Mouse (Mus musculus): Measurements from ENCODE around the gene Hcfc1r1. TPM values are rescaled to one million over a fixed set of nuclear protein-coding genes. Genes with fewer than 3 reads are reported as not detected.

Gene Hcfc1r1
- polyA plus RNA-seq (2015; fragmentation: Nextera tagmentation; extraction: Ambion mirVana): 150 and 153 TPM in 2 replicates

DNA sequence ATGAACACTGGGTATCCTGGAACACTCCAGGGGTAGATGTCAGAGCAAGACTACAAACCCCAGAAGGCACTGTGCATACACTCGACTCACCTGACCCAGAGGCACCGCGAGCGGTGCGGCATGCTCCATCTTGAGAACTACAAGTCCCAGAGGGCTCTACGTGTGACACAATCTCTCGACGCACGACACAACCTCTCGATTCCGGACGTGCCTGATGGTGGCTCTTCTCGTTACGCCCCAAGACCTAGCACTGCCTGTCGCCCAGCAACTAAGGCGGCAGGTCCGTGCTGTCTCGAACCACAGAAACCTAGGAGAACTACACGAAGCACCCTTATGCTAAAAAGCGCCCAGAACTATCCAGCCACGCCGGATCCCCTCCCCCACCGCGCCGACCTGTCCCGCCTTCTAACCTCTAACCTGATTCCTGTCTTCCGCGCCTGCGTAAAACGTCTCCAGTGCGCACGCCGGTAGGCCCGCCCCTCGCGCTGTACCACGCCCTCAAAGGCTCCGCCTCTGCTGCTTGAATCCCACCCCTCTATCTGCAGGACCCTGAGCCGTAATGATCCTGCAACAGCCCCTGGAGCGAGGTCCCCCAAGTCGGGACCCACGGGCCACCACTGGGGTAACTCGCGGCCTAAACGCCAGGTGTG, at the start of gene Hcfc1r1, which contains the start of gene Thoc6:
Gene Hcfc1r1, plus strand, starts transcription at position 173 of the 650 bp plus-strand sequence.
Gene Thoc6, minus strand, starts transcription at position 459 of the 650 bp plus-strand sequence.
- peak; percentile 96 for ATAC-seq
- Histone ChIP-seq H3K4me3 (ENCODE audit: low read length) (peak within 1 kb of the TSS; percentile 74), H3K4me1 (ENCODE audit: control insufficient read depth, insufficient read depth, low read depth, low read length) (peaks cover 32% of the 10 kb centered on the region), H3K9ac (ENCODE audit: low read depth, low read length) (peak within 1 kb of the TSS; percentile 83), H3K9me3 (ENCODE audit: control insufficient read depth, low read length) (no peaks in the 10 kb centered on the region), H3K4me2 (ENCODE audit: low read length) (peak within 1 kb of the TSS; percentile 84), H3K27ac (ENCODE audit: low read depth, low read length) (peak within 1 kb of the TSS; percentile 85), H3K36me3 (ENCODE audit: control insufficient read depth, insufficient read depth, low read length) (0 out of 2 replicates have a peak, but pooled peaks cover 2% of the 10 kb centered on the region), H3K27me3 (replicated peaks; ENCODE audit: control insufficient read depth, insufficient read depth, low read length) (peaks cover 16% of the 10 kb centered on the region)
- WGBS: 0% methylated on average over 45 of the region's 45 CpGs

DNA sequence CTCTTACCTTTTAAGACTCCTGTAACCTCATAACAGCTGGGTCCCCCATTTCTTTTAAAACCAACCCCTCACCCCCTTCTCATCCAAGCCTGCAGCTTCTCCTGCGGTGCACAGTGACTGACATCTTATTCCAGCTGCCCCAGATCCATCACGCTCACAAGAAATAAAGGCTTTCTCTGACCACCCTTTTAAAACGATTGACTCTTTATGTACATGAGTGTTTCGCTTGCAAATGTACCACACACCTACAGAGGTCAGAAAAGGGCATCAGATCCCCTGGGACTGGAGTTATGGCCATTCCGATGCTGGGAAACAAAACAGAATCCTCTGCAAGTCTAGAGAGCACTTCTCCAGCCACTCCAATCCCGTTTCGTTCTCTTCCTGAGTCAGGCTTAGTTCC, 45.6 kb upstream of the Hcfc1r1 start:
- ATAC-seq: no peak
- 37% methylated on average over 7 of the region's 7 CpGs for WGBS
- Histone ChIP-seq H3K27ac (ENCODE audit: low read depth, low read length) (no peak overlapping the region), H3K4me3 (ENCODE audit: low read length) (no peak overlapping the region), H3K9me3 (ENCODE audit: control insufficient read depth, low read length) (no peaks in the 10 kb centered on the region), H3K27me3 (replicated peaks; ENCODE audit: control insufficient read depth, insufficient read depth, low read length) (no peaks in the 10 kb centered on the region), H3K4me1 (ENCODE audit: control insufficient read depth, insufficient read depth, low read depth, low read length) (no peaks in the 10 kb centered on the region), H3K36me3 (ENCODE audit: control insufficient read depth, insufficient read depth, low read length) (no peaks in the 10 kb centered on the region), H3K9ac (ENCODE audit: low read depth, low read length) (no peak overlapping the region), H3K4me2 (ENCODE audit: low read length) (no peak overlapping the region)

- H3K27ac ChIP-seq (ENCODE audit: low read depth, low read length): no peak overlapping the region
- H3K27me3 ChIP-seq (replicated peaks; ENCODE audit: control insufficient read depth, insufficient read depth, low read length): no peaks in the 10 kb centered on the region
- no peaks in the 10 kb centered on the region for H3K36me3 ChIP-seq (ENCODE audit: control insufficient read depth, insufficient read depth, low read length)
- H3K4me3 ChIP-seq (ENCODE audit: low read length): peak overlapping the region; percentile 11; the same call in 1 of the 2 replicates
- no peaks in the 10 kb centered on the region for H3K4me1 ChIP-seq (ENCODE audit: control insufficient read depth, insufficient read depth, low read depth, low read length)
- peak; percentile 87 for ATAC-seq
- peak overlapping the region; percentile 49 for H3K4me2 ChIP-seq (ENCODE audit: low read length)
- 17% methylated on average over 22 of the region's 22 CpGs for WGBS
- peak overlapping the region; percentile 41 for H3K9ac ChIP-seq (ENCODE audit: low read depth, low read length)
- H3K9me3 ChIP-seq (ENCODE audit: control insufficient read depth, low read length): no peaks in the 10 kb centered on the region
These were observed 43.0 kb upstream of the Hcfc1r1 start for GRCm38 (mm10) chr17:23630195-23631020.

DNA sequence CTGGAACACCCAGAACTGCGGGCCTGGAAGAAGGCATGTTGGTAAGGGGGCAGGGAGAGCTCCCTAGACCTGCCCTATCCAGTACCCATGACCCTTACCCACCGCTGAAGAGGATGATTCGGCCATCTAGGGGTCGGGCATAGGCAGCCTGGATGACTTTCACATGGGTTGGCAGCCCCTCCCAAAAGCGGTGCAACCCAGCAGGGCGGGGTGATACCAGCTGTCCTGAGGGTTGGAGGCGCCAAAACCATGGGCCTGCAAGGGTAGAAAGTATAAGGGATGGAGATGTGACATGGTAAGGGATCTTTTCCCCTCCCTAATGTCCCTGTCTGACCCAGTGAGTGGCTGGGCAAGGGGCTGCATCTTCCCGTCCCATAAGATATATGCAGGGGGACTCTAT, 42.2 kb upstream of the Hcfc1r1 start:
- H3K9me3 ChIP-seq (ENCODE audit: control insufficient read depth, low read length): no peaks in the 10 kb centered on the region
- H3K36me3 ChIP-seq (ENCODE audit: control insufficient read depth, insufficient read depth, low read length): no peaks in the 10 kb centered on the region
- no peak for ATAC-seq
- H3K4me2 ChIP-seq (ENCODE audit: low read length): no peak overlapping the region
- H3K9ac ChIP-seq (ENCODE audit: low read depth, low read length): no peak overlapping the region
- H3K4me3 ChIP-seq (ENCODE audit: low read length): no peak overlapping the region
- H3K27ac ChIP-seq (ENCODE audit: low read depth, low read length): no peak overlapping the region
- 84% methylated on average over 8 of the region's 8 CpGs for WGBS
- H3K27me3 ChIP-seq (replicated peaks; ENCODE audit: control insufficient read depth, insufficient read depth, low read length): no peaks in the 10 kb centered on the region
- no peaks in the 10 kb centered on the region for H3K4me1 ChIP-seq (ENCODE audit: control insufficient read depth, insufficient read depth, low read depth, low read length)

DNA sequence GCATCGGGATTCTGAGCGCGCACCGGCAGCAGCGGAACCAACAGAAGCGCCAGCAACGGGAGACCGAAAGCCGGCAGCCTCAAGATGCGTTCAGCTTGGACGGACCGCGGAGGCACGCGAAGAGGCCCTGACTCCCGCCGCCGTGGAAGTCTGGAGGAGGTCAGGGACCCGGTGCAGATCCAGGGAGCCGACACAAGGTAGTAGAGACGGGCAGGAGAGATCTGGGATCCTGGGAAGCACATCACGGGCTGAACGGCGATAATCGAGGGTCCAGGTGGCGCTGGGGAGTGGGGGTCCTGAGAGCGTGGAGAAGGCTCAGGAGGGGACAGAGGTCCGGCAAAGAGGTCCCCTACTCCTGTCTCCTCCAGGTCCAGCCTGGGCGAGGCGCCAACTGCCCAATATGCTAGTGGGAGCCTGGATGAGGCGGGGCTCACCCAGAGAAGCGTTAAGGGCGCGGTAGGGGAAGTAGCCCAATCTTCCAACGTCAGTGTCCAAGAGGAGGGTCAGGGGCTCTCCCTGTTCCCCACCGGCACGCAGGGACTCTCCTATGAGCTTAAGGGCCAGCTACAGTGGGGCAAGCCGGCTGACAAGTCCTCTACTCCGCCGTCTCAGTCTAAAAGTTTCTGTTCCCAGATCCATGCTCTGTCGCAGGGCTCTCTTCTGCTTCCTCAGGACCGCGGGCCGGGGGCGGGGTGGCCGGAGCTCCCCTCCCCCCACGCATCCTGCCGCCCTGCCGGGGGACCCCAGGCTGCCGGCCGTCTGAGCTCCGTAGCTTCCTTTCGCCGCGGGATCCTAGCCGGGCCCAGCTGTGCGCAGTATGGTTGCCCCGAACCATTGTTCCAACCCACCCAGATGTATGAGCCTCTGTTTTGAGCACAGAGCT, 28.5 kb upstream of the Hcfc1r1 start, which contains the start of gene Mmp25:
Gene Mmp25, minus strand, starts transcription at position 665 of the 883 bp plus-strand sequence.
- ATAC-seq: peak; percentile 52; the same call in 1 of the 2 replicates
- Histone ChIP-seq H3K36me3 (ENCODE audit: control insufficient read depth, insufficient read depth, low read length) (no peaks in the 10 kb centered on the region), H3K9ac (ENCODE audit: low read depth, low read length) (peak within 1 kb of the TSS; percentile 54), H3K4me1 (ENCODE audit: control insufficient read depth, insufficient read depth, low read depth, low read length) (peaks cover 6% of the 10 kb centered on the region), H3K4me3 (ENCODE audit: low read length) (peak within 1 kb of the TSS; percentile 41), H3K4me2 (ENCODE audit: low read length) (peak within 1 kb of the TSS; percentile 60), H3K27ac (ENCODE audit: low read depth, low read length) (no peak within 1 kb of the TSS), H3K27me3 (replicated peaks; ENCODE audit: control insufficient read depth, insufficient read depth, low read length) (peaks cover 19% of the 10 kb centered on the region), H3K9me3 (ENCODE audit: control insufficient read depth, low read length) (no peaks in the 10 kb centered on the region)
- WGBS: under 1% methylated on average over 58 of the region's 58 CpGs

- H3K9me3 ChIP-seq (ENCODE audit: control insufficient read depth, low read length): no peaks in the 10 kb centered on the region
- no peaks in the 10 kb centered on the region for H3K36me3 ChIP-seq (ENCODE audit: control insufficient read depth, insufficient read depth, low read length)
- no peak for ATAC-seq
- no peak overlapping the region for H3K27ac ChIP-seq (ENCODE audit: low read depth, low read length)
- no peak overlapping the region for H3K9ac ChIP-seq (ENCODE audit: low read depth, low read length)
- peaks cover 19% of the 10 kb centered on the region for H3K27me3 ChIP-seq (replicated peaks; ENCODE audit: control insufficient read depth, insufficient read depth, low read length)
- peaks cover 6% of the 10 kb centered on the region for H3K4me1 ChIP-seq (ENCODE audit: control insufficient read depth, insufficient read depth, low read depth, low read length)
- 30% methylated on average over 10 of the region's 10 CpGs for WGBS
- H3K4me2 ChIP-seq (ENCODE audit: low read length): no peak overlapping the region
- H3K4me3 ChIP-seq (ENCODE audit: low read length): no peak overlapping the region
These were observed 27.5 kb upstream of the Hcfc1r1 start for GRCm38 (mm10) chr17:23645894-23646293.

- no peaks in the 10 kb centered on the region for H3K9me3 ChIP-seq (ENCODE audit: control insufficient read depth, low read length)
- H3K36me3 ChIP-seq (ENCODE audit: control insufficient read depth, insufficient read depth, low read length): no peaks in the 10 kb centered on the region
- H3K9ac ChIP-seq (ENCODE audit: low read depth, low read length): no peak overlapping the region
- H3K27me3 ChIP-seq (replicated peaks; ENCODE audit: control insufficient read depth, insufficient read depth, low read length): peaks cover 8% of the 10 kb centered on the region; the same call in 1 of the 2 replicates
- no peak overlapping the region for H3K4me3 ChIP-seq (ENCODE audit: low read length)
- 87% methylated on average over 6 of the region's 6 CpGs for WGBS
- no peak for ATAC-seq
- H3K4me1 ChIP-seq (ENCODE audit: control insufficient read depth, insufficient read depth, low read depth, low read length): no peaks in the 10 kb centered on the region
- no peak overlapping the region for H3K4me2 ChIP-seq (ENCODE audit: low read length)
- no peak overlapping the region for H3K27ac ChIP-seq (ENCODE audit: low read depth, low read length)
These were observed 22.0 kb upstream of the Hcfc1r1 start for GRCm38 (mm10) chr17:23651363-23651762.

DNA sequence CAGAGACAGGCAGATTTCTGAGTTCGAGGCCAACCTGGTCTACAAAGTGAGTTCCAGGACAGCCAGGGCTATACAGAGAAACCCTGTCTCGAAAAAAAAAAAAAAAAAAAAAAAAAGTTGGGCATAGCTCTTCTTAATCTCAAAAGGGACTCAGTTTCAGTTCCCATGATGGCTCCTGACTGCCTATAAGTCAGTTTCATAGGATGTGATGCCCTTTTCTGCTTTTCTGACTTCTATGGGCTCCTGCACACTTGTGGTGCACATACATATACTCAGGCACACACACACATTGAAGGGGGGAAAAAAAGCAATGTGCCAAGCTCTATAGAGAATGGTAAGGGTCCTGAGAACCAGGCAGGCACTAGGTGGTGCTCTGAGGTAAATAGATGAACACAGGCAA, 20.1 kb upstream of the Hcfc1r1 start:
- Histone ChIP-seq H3K9ac (ENCODE audit: low read depth, low read length) (no peak overlapping the region), H3K27ac (ENCODE audit: low read depth, low read length) (no peak overlapping the region), H3K4me1 (ENCODE audit: control insufficient read depth, insufficient read depth, low read depth, low read length) (no peaks in the 10 kb centered on the region), H3K36me3 (ENCODE audit: control insufficient read depth, insufficient read depth, low read length) (no peaks in the 10 kb centered on the region), H3K4me3 (ENCODE audit: low read length) (no peak overlapping the region), H3K9me3 (ENCODE audit: control insufficient read depth, low read length) (no peaks in the 10 kb centered on the region), H3K27me3 (replicated peaks; ENCODE audit: control insufficient read depth, insufficient read depth, low read length) (no peaks in the 10 kb centered on the region), H3K4me2 (ENCODE audit: low read length) (no peak overlapping the region)
- ATAC-seq: no peak
- WGBS: 85% methylated on average over 2 of the region's 2 CpGs

Measured in hindbrain, embryonic 16.5 days (tissue).